Mouse (Mus musculus) midbrain, embryonic 10.5 days (tissue): ENCODE measurements around the gene Smim27. TPM values are rescaled to one million over a fixed set of nuclear protein-coding genes. Genes with fewer than 3 reads are reported as not detected.

Experiments used
- DNase-seq: peaks from one replicate; pipeline ENCODE4 v3.0.0-alpha.2; 2017; ENCODE audit warnings: low spot score
- H3K27ac ChIP-seq: fragments of 300-500 bp; sonication (generic); replicated peaks from 2 replicates; pipeline ENCODE4 v1.5.1; 2016; ENCODE audit warnings: mild to moderate bottlenecking
- H3K27me3 ChIP-seq: fragments of 300-500 bp; sonication (generic); 2 replicates; pipeline ENCODE4 v1.6.1; 2016; ENCODE audit warnings: low read depth, mild to moderate bottlenecking; ENCODE audit not compliant: poor library complexity, severe bottlenecking
- H3K36me3 ChIP-seq: fragments of 300-500 bp; sonication (generic); 2 replicates; pipeline ENCODE4 v1.6.1; 2016; ENCODE audit warnings: mild to moderate bottlenecking, moderate library complexity
- H3K4me1 ChIP-seq: fragments of 300-500 bp; sonication (generic); 2 replicates; pipeline ENCODE4 v1.6.1; 2016
- H3K4me3 ChIP-seq: fragments of 300-500 bp; sonication (generic); 2 replicates; pipeline ENCODE4 v1.5.1; 2016; ENCODE audit warnings: mild to moderate bottlenecking, moderate library complexity
- H3K9me3 ChIP-seq: fragments of 300-500 bp; sonication (generic); replicated peaks from 2 replicates; pipeline ENCODE4 v1.6.1; 2016; ENCODE audit warnings: mild to moderate bottlenecking
- WGBS: fragments of 180-500 bp; shearing (Covaris S2); methylation state at CpG from one replicate; pipeline ENCODE4 v1.1.7; 2016; 5-methylcytosine and 5-hydroxymethylcytosine counted together
- polyA plus RNA-seq: library from polyadenylated mRNA; unstranded; fragments of >200 nt; fragmentation: Nextera tagmentation; extraction: Ambion mirVana; gene quantifications from 2 replicates; pipeline ENCODE4 v1.2.1, GENCODE M21; 2016

Smim27 gene
- polyA plus RNA-seq, 1 experiment from 2014 or later = 28.6 TPM

DNA sequence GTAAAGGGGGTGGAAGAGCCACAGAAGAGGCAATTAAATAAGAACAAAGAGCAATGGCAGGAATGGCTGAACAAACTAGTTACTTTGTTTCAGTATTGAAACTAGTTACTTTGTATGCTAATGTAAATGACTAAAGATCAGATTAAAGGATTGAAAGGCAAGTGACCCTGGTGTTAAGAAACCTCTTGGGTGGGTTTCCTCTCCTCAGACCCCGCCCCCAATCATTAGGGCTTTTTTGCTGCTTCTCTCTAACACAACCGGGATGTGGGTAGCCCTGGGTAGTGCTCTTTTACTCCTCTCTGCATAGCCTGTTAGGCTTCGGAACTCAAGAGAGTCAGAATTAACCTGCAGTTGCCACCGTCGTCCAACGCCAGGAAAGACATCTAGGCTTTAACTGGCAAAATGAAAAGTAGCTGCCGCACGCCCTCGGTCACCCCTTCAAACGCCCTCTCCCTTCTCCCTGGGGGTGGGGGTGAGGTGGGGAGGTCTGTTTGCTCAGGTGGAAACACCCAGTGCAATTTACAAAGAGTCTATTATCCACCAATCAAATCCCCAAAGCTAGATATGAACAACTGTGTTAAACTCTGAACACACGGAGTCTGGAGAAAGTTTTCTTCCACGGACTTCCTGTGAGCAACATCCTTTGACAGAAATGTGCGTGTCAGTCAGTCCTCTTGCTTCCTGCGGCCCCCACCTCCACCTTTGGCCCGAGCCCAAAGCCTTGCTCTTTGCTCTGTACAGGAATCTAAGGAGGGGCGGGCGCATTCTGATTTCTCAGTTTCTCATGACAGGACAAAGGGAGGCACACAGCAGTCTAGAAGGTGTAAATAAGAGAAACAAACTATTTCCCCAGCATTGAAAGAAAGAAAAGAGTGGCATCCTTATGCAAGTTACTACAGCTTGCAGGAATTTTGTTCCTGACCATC is 30.6 kb upstream of the Smim27 start:
- no peaks in the 10 kb centered on the region for H3K36me3 ChIP-seq
- peak overlapping the region; percentile 69; the same call in 1 of the 2 replicates for H3K27ac ChIP-seq
- 1% methylated on average over 17 of the region's 17 CpGs for WGBS
- no peaks in the 10 kb centered on the region for H3K27me3 ChIP-seq
- peaks cover 22% of the 10 kb centered on the region for H3K4me1 ChIP-seq
- H3K4me3 ChIP-seq = peak overlapping the region; percentile 62
- peak; percentile 24 for DNase-seq
- no peaks in the 10 kb centered on the region for H3K9me3 ChIP-seq

- WGBS = 4% methylated on average over 35 of the region's 35 CpGs
- Histone ChIP-seq H3K27me3 (no peaks in the 10 kb centered on the region), H3K9me3 (no peaks in the 10 kb centered on the region), H3K27ac (peak within 1 kb of the TSS; percentile 69), H3K4me1 (peaks cover 22% of the 10 kb centered on the region), H3K36me3 (no peaks in the 10 kb centered on the region), H3K4me3 (peak within 1 kb of the TSS; percentile 62)
- DNase-seq = peak; percentile 51
Observed at GRCm38 (mm10) chr4:40239409-40240271, 29.7 kb upstream of the Smim27 start, which contains the start of gene Ddx58. Ddx58 (minus strand) TSS chr4:40239828.

DNA sequence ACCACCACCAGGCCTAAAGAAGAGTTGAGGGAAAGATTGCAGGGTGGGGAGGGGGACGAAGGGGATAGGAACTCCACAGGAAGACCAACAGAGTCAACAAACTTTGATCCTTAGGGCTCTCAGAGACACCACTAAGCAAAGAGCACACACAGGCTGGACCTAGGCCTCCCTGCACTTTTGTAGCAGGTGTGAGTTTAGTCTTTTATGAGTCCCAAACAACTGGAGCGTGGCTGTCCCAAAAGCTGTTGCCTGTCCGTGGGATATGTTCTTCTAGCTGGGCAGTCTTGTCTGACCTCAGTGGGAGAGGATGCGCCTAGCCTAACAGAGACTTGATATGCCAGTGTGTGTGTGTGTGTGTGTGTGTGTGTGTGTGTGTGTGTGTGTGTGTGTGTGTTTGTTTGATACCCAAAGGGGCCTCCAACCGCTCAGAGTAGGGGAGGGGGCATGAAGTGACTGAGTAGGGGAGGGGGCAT is 29.1 kb upstream of the Smim27 start:
- no peaks in the 10 kb centered on the region for H3K27me3 ChIP-seq
- H3K4me1 ChIP-seq = peaks cover 22% of the 10 kb centered on the region
- H3K4me3 ChIP-seq = peak overlapping the region; percentile 62
- no peaks in the 10 kb centered on the region for H3K9me3 ChIP-seq
- H3K27ac ChIP-seq = peak overlapping the region; percentile 69; the same call in 1 of the 2 replicates
- WGBS = 42% methylated on average over 5 of the region's 5 CpGs
- DNase-seq = no peak
- no peaks in the 10 kb centered on the region for H3K36me3 ChIP-seq

DNA sequence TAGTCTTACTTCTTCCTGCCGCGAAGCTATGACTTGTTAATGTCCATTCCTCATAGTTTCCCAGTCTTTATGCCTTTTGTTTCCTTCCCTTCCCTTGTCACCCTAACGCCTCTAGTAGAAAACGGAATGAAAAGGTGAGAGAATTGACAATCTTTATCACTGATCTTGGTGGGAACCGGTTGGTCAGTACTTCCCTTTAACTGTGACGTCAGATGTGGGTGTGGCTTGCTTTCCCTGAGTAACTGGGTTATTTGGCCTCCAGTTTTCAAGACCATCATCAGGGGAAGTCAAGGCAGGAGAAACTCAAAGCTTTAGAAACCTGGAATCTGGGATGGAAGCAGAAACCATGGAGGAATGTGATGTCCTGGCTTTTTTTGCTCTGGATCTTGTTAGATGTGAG is 27.5 kb upstream of the Smim27 start:
- Histone ChIP-seq H3K9me3 (no peaks in the 10 kb centered on the region), H3K4me1 (peaks cover 22% of the 10 kb centered on the region), H3K27me3 (no peaks in the 10 kb centered on the region), H3K4me3 (no peak overlapping the region), H3K36me3 (no peaks in the 10 kb centered on the region), H3K27ac (no peak overlapping the region)
- DNase-seq = no peak
- 57% methylated on average over 6 of the region's 6 CpGs for WGBS

- no peak overlapping the region for H3K27ac ChIP-seq
- H3K4me1 ChIP-seq = peaks cover 22% of the 10 kb centered on the region
- no peaks in the 10 kb centered on the region for H3K36me3 ChIP-seq
- no peaks in the 10 kb centered on the region for H3K27me3 ChIP-seq
- H3K9me3 ChIP-seq = no peaks in the 10 kb centered on the region
- DNase-seq = no peak
- no peak overlapping the region for H3K4me3 ChIP-seq
- WGBS = 87% methylated on average over 4 of the region's 4 CpGs
Observed at GRCm38 (mm10) chr4:40243006-40243405, 26.4 kb upstream of the Smim27 start.

- WGBS = 89% methylated on average over 8 of the region's 8 CpGs
- H3K4me1 ChIP-seq = peaks cover 14% of the 10 kb centered on the region
- no peaks in the 10 kb centered on the region for H3K36me3 ChIP-seq
- H3K27me3 ChIP-seq = no peaks in the 10 kb centered on the region
- no peak overlapping the region for H3K4me3 ChIP-seq
- H3K9me3 ChIP-seq = no peaks in the 10 kb centered on the region
- H3K27ac ChIP-seq = no peak overlapping the region
- no peak for DNase-seq
Observed at GRCm38 (mm10) chr4:40244035-40244434, 25.3 kb upstream of the Smim27 start.

DNA sequence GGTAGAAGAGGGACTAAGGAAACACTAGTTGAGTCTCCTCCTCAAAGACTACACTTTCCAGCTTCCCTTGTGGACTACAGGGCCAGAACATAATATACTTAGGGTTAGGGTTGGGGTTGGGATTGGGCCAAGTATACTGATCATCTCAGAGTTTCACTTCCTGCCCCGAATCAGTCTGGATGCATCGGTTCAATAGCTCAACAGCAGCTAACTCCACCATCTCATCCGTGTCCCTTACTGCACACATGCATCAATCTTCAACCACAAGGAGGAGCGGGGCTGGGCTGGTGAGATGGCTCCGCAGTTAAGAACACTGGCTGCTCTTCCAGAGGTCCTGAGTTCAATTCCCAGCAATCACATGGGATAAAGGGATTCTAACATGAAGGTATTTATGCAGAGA is 18.4 kb upstream of the Smim27 start:
- WGBS = 89% methylated on average over 5 of the region's 5 CpGs
- DNase-seq = no peak
- H3K4me3 ChIP-seq = no peak overlapping the region

GRCm38 (mm10) chr4:40253766-40254165 is 15.6 kb upstream of the Smim27 start:
- Histone ChIP-seq H3K4me1 (no peaks in the 10 kb centered on the region), H3K27ac (no peak overlapping the region), H3K27me3 (no peaks in the 10 kb centered on the region), H3K36me3 (peaks cover 17% of the 10 kb centered on the region), H3K9me3 (no peaks in the 10 kb centered on the region), H3K4me3 (no peak overlapping the region)
- DNase-seq = no peak
- WGBS = 97% methylated on average over 2 of the region's 2 CpGs

More for the DNA sequence above, 18.4 kb upstream of the Smim27 start:
- no peaks in the 10 kb centered on the region for H3K36me3 ChIP-seq
- H3K4me1 ChIP-seq = no peaks in the 10 kb centered on the region
- no peaks in the 10 kb centered on the region for H3K27me3 ChIP-seq
- H3K9me3 ChIP-seq = no peaks in the 10 kb centered on the region
- no peak overlapping the region for H3K27ac ChIP-seq

GRCm38 (mm10) chr4:40254385-40255103 is 14.8 kb upstream of the Smim27 start:
- Histone ChIP-seq H3K27ac (no peak overlapping the region), H3K4me1 (no peaks in the 10 kb centered on the region), H3K4me3 (no peak overlapping the region), H3K27me3 (no peaks in the 10 kb centered on the region), H3K9me3 (no peaks in the 10 kb centered on the region), H3K36me3 (peaks cover 25% of the 10 kb centered on the region)
- no peak for DNase-seq
- 90% methylated on average over 8 of the region's 8 CpGs for WGBS

- no peak overlapping the region for H3K4me3 ChIP-seq
- 89% methylated on average over 1 of the region's 1 CpGs for WGBS
- no peak for DNase-seq
- peaks cover 88% of the 10 kb centered on the region for H3K36me3 ChIP-seq
- no peaks in the 10 kb centered on the region for H3K9me3 ChIP-seq
- H3K27me3 ChIP-seq = no peaks in the 10 kb centered on the region
- no peak overlapping the region for H3K27ac ChIP-seq
- H3K4me1 ChIP-seq = peaks cover 24% of the 10 kb centered on the region
Observed at GRCm38 (mm10) chr4:40264321-40264720, 5.1 kb upstream of the Smim27 start.

- H3K27ac ChIP-seq = peak overlapping the region; percentile 95
Observed at GRCm38 (mm10) chr4:40267681-40268080, 1.7 kb upstream of the Smim27 start.

DNA sequence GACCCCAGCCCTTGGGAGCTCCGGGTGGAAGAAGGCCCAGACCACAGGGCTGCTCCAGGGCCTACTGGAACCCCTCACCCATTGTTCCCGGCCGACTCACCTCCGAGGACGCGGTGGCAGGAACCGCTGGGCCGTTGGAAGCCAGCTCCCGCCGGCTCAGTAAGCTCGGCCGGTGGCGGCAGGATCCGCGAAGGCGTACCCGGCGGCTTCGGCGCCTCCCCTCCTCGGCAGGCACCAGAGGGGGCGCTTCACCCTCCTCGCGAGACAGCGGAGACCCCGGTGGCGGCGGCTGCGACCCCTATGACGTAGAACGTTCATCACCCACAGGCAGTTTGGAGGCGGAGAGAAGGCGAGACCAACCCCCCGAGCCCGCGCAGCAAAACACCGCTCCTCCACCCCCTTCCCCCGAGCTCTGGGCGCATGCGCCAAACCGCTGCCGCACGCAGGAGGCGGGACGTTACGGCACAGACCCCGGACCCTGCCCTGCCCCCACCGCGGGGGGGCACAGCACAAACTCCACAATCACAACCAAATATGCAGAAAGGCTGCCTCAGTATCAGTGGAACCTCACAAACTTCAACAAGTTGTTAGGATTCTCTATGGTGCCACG is 1.1 kb upstream of the Smim27 start:
- under 1% methylated on average over 50 of the region's 50 CpGs for WGBS
- Histone ChIP-seq H3K36me3 (peaks cover 58% of the 10 kb centered on the region), H3K27me3 (no peaks in the 10 kb centered on the region), H3K4me3 (peak overlapping the region; percentile 87), H3K4me1 (peaks cover 30% of the 10 kb centered on the region), H3K9me3 (no peaks in the 10 kb centered on the region), H3K27ac (peak overlapping the region; percentile 95)
- DNase-seq = peak; percentile 96

More at GRCm38 (mm10) chr4:40267681-40268080, 1.7 kb upstream of the Smim27 start:
- peaks cover 64% of the 10 kb centered on the region for H3K36me3 ChIP-seq
- WGBS = 75% methylated on average over 7 of the region's 7 CpGs
- H3K4me3 ChIP-seq = peak overlapping the region; percentile 87
- H3K4me1 ChIP-seq = peaks cover 30% of the 10 kb centered on the region
- H3K27me3 ChIP-seq = no peaks in the 10 kb centered on the region
- no peak for DNase-seq
- no peaks in the 10 kb centered on the region for H3K9me3 ChIP-seq
